ENCODE assay signal across 12 mouse cellular contexts in the genomic region with DNA sequence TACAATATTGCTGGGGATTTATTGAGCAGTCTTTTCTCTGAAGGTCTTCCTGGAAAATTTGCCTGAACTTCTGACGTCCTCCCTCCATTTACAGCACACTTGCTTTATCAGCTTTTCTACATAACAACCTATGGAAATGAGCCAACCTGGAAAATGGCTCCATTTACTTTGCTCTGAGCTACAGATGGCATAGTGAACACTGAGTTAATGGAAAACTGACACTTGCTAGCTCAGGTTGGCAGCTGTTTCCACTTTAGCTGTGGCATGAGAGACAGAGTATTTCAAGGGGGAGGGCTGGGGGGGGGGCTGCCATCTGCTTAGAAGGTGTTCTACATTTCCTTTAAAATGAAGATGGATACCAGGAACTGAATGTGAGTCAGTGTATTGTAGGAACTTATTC.
A peak's percentile ranks its signal among the peaks of the same experiment; 100 is the strongest.
DNase-seq lines count a peak whose midpoint lies in the region; ATAC-seq and TF ChIP-seq lines count a peak whose summit lies in the region.
"Had no signal": no experiment of that assay in that cellular context is flagged by ENCODE, and none has a peak within 500 bp of the region (broad histone marks: within the 10 kb centered on the region; RNA-seq: fewer than 3 reads in every experiment).

No protein-coding gene starts in this region.

- no peak for TF ChIP-seq CTCF in intestine, postnatal 0 days (IDR thresholded peaks at IDR 0.05; ENCODE audit: low read depth)

- H3K9me3 ChIP-seq in midbrain, embryonic 14.5 days (ENCODE audit: control insufficient read depth, low read length), result no peaks in the 10 kb centered on the region
- H3K9me3 ChIP-seq in midbrain, embryonic 13.5 days, result no peaks in the 10 kb centered on the region
- no peaks in the 10 kb centered on the region for H3K9me3 ChIP-seq in intestine, postnatal 0 days (ENCODE audit: control insufficient read depth)

- DNase-seq in frontal cortex, postnatal 36 days (ENCODE audit: low spot score in 2 of 2), result peak; percentile 1 to 9
- no peak for DNase-seq in frontal cortex, postnatal 25 days (ENCODE audit: low spot score in 2 of 2)
- DNase-seq in midbrain, embryonic 14.5 days, result peak; percentile 5
- peak; percentile 12 for DNase-seq in mesoderm, embryonic 11.5 days (ENCODE audit: low read depth, low spot score)
- DNase-seq in heart, postnatal 36 days, result no peak
- DNase-seq: adrenal gland, postnatal 36 days; cerebellum, adult 8-10 months had no signal

- no peaks in the 10 kb centered on the region for H3K27me3 ChIP-seq in midbrain, embryonic 14.5 days (ENCODE audit: control insufficient read depth, insufficient read depth, low read length)
- no peaks in the 10 kb centered on the region for H3K27me3 ChIP-seq in midbrain, embryonic 13.5 days
- no peaks in the 10 kb centered on the region for H3K27me3 ChIP-seq in intestine, postnatal 0 days (replicated peaks; ENCODE audit: control insufficient read depth, insufficient read depth, low read length)

- peak; percentile 24; the same call in 1 of the 2 replicates for ATAC-seq in midbrain, embryonic 14.5 days (ENCODE audit: low FRiP score, low TSS enrichment)
- no peak for ATAC-seq in midbrain, embryonic 13.5 days
- ATAC-seq in intestine, postnatal 0 days, result 0 out of 2 replicates have a peak, but pooled peaks have one; percentile 8
- no peak for ATAC-seq in erythroblast, adult 5-6 weeks (replicated peaks; ENCODE audit: low FRiP score, poor library complexity, severe bottlenecking)
- ATAC-seq: CD4-positive, CD25-positive, alpha-beta regulatory T cell, adult 4 months had no signal

- H3K27ac ChIP-seq in midbrain, embryonic 14.5 days (replicated peaks; ENCODE audit: low read depth, low read length), result no peak overlapping the region
- H3K27ac ChIP-seq in midbrain, embryonic 13.5 days, result no peak overlapping the region
- H3K27ac ChIP-seq in intestine, postnatal 0 days (ENCODE audit: low read depth, low read length), result no peak overlapping the region
- H3K27ac ChIP-seq: liver, embryonic 14.5 days had no signal

- no peaks in the 10 kb centered on the region for H3K36me3 ChIP-seq in midbrain, embryonic 14.5 days (ENCODE audit: control insufficient read depth, insufficient read depth, low read length)
- H3K36me3 ChIP-seq in midbrain, embryonic 13.5 days, result no peaks in the 10 kb centered on the region
- H3K36me3 ChIP-seq in intestine, postnatal 0 days (ENCODE audit: control insufficient read depth, insufficient read depth), result no peaks in the 10 kb centered on the region

- H3K4me3 ChIP-seq in midbrain, embryonic 14.5 days (replicated peaks; ENCODE audit: low read depth, low read length), result no peak overlapping the region
- no peak overlapping the region for H3K4me3 ChIP-seq in midbrain, embryonic 13.5 days (replicated peaks)
- H3K4me3 ChIP-seq in intestine, postnatal 0 days (ENCODE audit: low read depth, low read length), result no peak overlapping the region

- H3K9ac ChIP-seq in midbrain, embryonic 14.5 days (replicated peaks; ENCODE audit: low read length), result no peak overlapping the region
- no peak overlapping the region for H3K9ac ChIP-seq in midbrain, embryonic 13.5 days (replicated peaks)
- H3K9ac ChIP-seq in intestine, postnatal 0 days (ENCODE audit: low read depth, low read length), result no peak overlapping the region
- H3K9ac ChIP-seq: liver, embryonic 14.5 days had no signal

- WGBS in midbrain, embryonic 14.5 days, result 62% methylated on average over 1 of the region's 1 CpGs
- WGBS in midbrain, embryonic 13.5 days, result 76% methylated on average over 1 of the region's 1 CpGs
- 27% methylated on average over 1 of the region's 1 CpGs for WGBS in intestine, postnatal 0 days

- intact Hi-C loops in heart, postnatal 36 days (cut with DNase I), result no loop called here

- H3K4me2 ChIP-seq in midbrain, embryonic 14.5 days (ENCODE audit: low read length), result no peak overlapping the region
- no peak overlapping the region for H3K4me2 ChIP-seq in midbrain, embryonic 13.5 days (replicated peaks)
- H3K4me2 ChIP-seq in intestine, postnatal 0 days (replicated peaks; ENCODE audit: low read depth), result no peak overlapping the region

- no peaks in the 10 kb centered on the region for H3K4me1 ChIP-seq in midbrain, embryonic 14.5 days (ENCODE audit: control insufficient read depth, insufficient read depth, low read length)
- no peaks in the 10 kb centered on the region for H3K4me1 ChIP-seq in midbrain, embryonic 13.5 days (replicated peaks)
- H3K4me1 ChIP-seq in intestine, postnatal 0 days (replicated peaks; ENCODE audit: control insufficient read depth, insufficient read depth, low read length), result no peaks in the 10 kb centered on the region

Comparison
In these comparisons a context has a peak if more than half of its experiments do, and no peak if none do; other contexts are left out.
1. DNase-seq: peak in frontal cortex, postnatal 36 days (2 of 2), midbrain, embryonic 14.5 days (single experiment) and mesoderm, embryonic 11.5 days (single experiment); none in frontal cortex, postnatal 25 days (0 of 2) and heart, postnatal 36 days (0 of 2).
2. ATAC-seq: peak in midbrain, embryonic 14.5 days (single experiment) and intestine, postnatal 0 days (single experiment); none in midbrain, embryonic 13.5 days (single experiment) and erythroblast, adult 5-6 weeks (single experiment).